27 mouse cellular contexts compared by ENCODE assay signal in the genomic region with DNA sequence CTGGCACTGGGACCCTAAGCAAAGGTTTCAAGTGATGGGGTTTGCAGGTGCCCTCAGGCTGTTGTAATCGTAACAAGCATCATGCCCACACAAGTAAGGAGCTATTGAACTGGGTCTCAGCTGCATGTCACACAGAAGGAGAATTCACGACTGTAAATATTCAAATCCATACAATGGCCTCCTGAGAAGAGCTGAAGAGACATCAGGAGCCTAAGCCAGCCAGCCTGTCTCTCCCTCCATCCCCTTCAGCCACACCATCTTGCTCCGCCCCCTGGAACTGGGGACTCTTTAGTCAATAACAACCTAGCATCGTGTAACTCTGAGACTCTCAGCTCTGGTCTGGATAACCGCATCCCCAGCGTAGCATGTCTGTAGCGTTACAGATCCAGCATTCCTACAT. TPM values are rescaled to one million over a fixed set of nuclear protein-coding genes. Genes with fewer than 3 reads are reported as not detected.
DNase-seq lines count a peak whose midpoint lies in the region; ATAC-seq lines count a peak whose summit lies in the region.
"Had no signal": no experiment of that assay in that cellular context is flagged by ENCODE, and none has a peak within 500 bp of the region (broad histone marks: within the 10 kb centered on the region; RNA-seq: fewer than 3 reads in every experiment).

No protein-coding gene starts in this region.

- 74% methylated on average over 7 of the region's 7 CpGs for WGBS in midbrain, embryonic 11.5 days
- WGBS in midbrain, embryonic 13.5 days, result 64% methylated on average over 7 of the region's 7 CpGs
- WGBS in embryonic facial prominence, embryonic 10.5 days, result 64% methylated on average over 7 of the region's 7 CpGs

- H3K4me3 ChIP-seq in midbrain, embryonic 11.5 days (ENCODE audit: low read depth, low read length), result no peak overlapping the region
- no peak overlapping the region for H3K4me3 ChIP-seq in midbrain, embryonic 13.5 days (replicated peaks)
- no peak overlapping the region for H3K4me3 ChIP-seq in embryonic facial prominence, embryonic 10.5 days
- H3K4me3 ChIP-seq: embryonic facial prominence, embryonic 12.5 days; forebrain, embryonic 13.5 days; forebrain, embryonic 15.5 days had no signal

- H3K9ac ChIP-seq in midbrain, embryonic 11.5 days (ENCODE audit: low read length), result no peak overlapping the region
- H3K9ac ChIP-seq in midbrain, embryonic 13.5 days (replicated peaks), result no peak overlapping the region
- H3K9ac ChIP-seq: embryonic facial prominence, embryonic 12.5 days; forebrain, embryonic 13.5 days; forebrain, embryonic 15.5 days; forebrain, postnatal 0 days had no signal

- ATAC-seq in midbrain, embryonic 11.5 days (ENCODE audit: low FRiP score), result no peak
- ATAC-seq in midbrain, embryonic 13.5 days, result no peak
- ATAC-seq: activated CD4-positive, CD25-positive, alpha-beta regulatory T cell, adult 4 months; CD4-positive, CD25-positive, alpha-beta regulatory T cell, adult 4 months; forebrain, embryonic 13.5 days; forebrain, embryonic 15.5 days; forebrain, postnatal 0 days; Patski had no signal

- no peaks in the 10 kb centered on the region for H3K9me3 ChIP-seq in midbrain, embryonic 11.5 days (ENCODE audit: control insufficient read depth, low read length)
- no peaks in the 10 kb centered on the region for H3K9me3 ChIP-seq in midbrain, embryonic 13.5 days
- H3K9me3 ChIP-seq in embryonic facial prominence, embryonic 10.5 days, result no peaks in the 10 kb centered on the region
- H3K9me3 ChIP-seq: embryonic facial prominence, embryonic 12.5 days; forebrain, embryonic 13.5 days; forebrain, embryonic 15.5 days; G1E had no signal

- peak; percentile 68 for DNase-seq in heart, adult 11 months
- no peak for DNase-seq in heart, adult 8-10 months (ENCODE audit: low spot score)
- peak; percentile 68 for DNase-seq in midbrain, embryonic 11.5 days (ENCODE audit: low spot score, missing footprints)
- peak; percentile 2 for DNase-seq in embryonic facial prominence, embryonic 10.5 days (ENCODE audit: low spot score)
- no peak for DNase-seq in embryo, embryonic 11 days
- DNase-seq: adrenal gland, adult 8-10 months; adrenal gland, postnatal 14 days; adrenal gland, postnatal 36 days; B cell, adult 2 months; cerebellum, adult 11-12 months; cerebellum, adult 2 months; cerebellum, adult 9-10 months; cerebellum, postnatal 10 days; cerebellum, postnatal 25 days; forebrain, postnatal 0 days had no signal

- H3K27me3 ChIP-seq in midbrain, embryonic 11.5 days (ENCODE audit: control insufficient read depth, insufficient read depth, low read length), result no peaks in the 10 kb centered on the region
- no peaks in the 10 kb centered on the region for H3K27me3 ChIP-seq in midbrain, embryonic 13.5 days
- H3K27me3 ChIP-seq in embryonic facial prominence, embryonic 10.5 days (replicated peaks; ENCODE audit: low read depth, poor library complexity, severe bottlenecking), result no peaks in the 10 kb centered on the region
- H3K27me3 ChIP-seq: embryonic facial prominence, embryonic 12.5 days; forebrain, embryonic 15.5 days had no signal

- H3K27ac ChIP-seq in midbrain, embryonic 11.5 days (ENCODE audit: low read depth, low read length), result no peak overlapping the region
- no peak overlapping the region for H3K27ac ChIP-seq in midbrain, embryonic 13.5 days
- no peak overlapping the region for H3K27ac ChIP-seq in embryonic facial prominence, embryonic 10.5 days (replicated peaks)
- H3K27ac ChIP-seq: embryonic facial prominence, embryonic 12.5 days; forebrain, embryonic 13.5 days; forebrain, embryonic 15.5 days had no signal

- no peak overlapping the region for H3K4me2 ChIP-seq in midbrain, embryonic 11.5 days
- H3K4me2 ChIP-seq in midbrain, embryonic 13.5 days (replicated peaks), result no peak overlapping the region
- H3K4me2 ChIP-seq: embryonic facial prominence, embryonic 12.5 days; forebrain, embryonic 13.5 days; forebrain, embryonic 15.5 days had no signal

- H3K36me3 ChIP-seq in midbrain, embryonic 11.5 days (ENCODE audit: control insufficient read depth, insufficient read depth, low read length), result no peaks in the 10 kb centered on the region
- H3K36me3 ChIP-seq in midbrain, embryonic 13.5 days, result no peaks in the 10 kb centered on the region
- H3K36me3 ChIP-seq in embryonic facial prominence, embryonic 10.5 days (replicated peaks), result no peaks in the 10 kb centered on the region
- H3K36me3 ChIP-seq: embryonic facial prominence, embryonic 12.5 days; forebrain, embryonic 15.5 days; G1E had no signal

- no peaks in the 10 kb centered on the region for H3K4me1 ChIP-seq in midbrain, embryonic 11.5 days (ENCODE audit: control insufficient read depth, insufficient read depth, low read length)
- H3K4me1 ChIP-seq in midbrain, embryonic 13.5 days (replicated peaks), result 0 out of 2 replicates have a peak, but pooled peaks cover 3% of the 10 kb centered on the region
- no peaks in the 10 kb centered on the region for H3K4me1 ChIP-seq in embryonic facial prominence, embryonic 10.5 days
- H3K4me1 ChIP-seq: embryonic facial prominence, embryonic 12.5 days had no signal

RNA-seq across cellular contexts. Expression of gene Fam205c, which starts 17.1 kb away (rescaled TPM):
- 10 to 100 TPM in 2 of 4 experiments, 1 to 10 TPM in 2; 7.5 to 11.8 (median 10.3) TPM for total RNA-seq in heart, adult 8-10 months (2022)
- polyA plus RNA-seq in midbrain, embryonic 11.5 days (2014; fragmentation: Nextera tagmentation; extraction: Ambion mirVana), result 0.40 and 0.87 TPM in 2 replicates
- polyA plus RNA-seq in midbrain, embryonic 13.5 days (2015; fragmentation: Nextera tagmentation; extraction: Ambion mirVana), result 1.2 and 1.7 TPM in 2 replicates
- polyA plus RNA-seq in embryonic facial prominence, embryonic 10.5 days (2016; fragmentation: Nextera tagmentation; extraction: Ambion mirVana), result 0.15 and 0.25 TPM in 2 replicates
- total RNA-seq: adrenal gland, adult 8-10 months; adrenal gland, postnatal 14 days; adrenal gland, postnatal 36 days; CH12.LX; forebrain, postnatal 0 days had no signal
- polyA plus RNA-seq: activated CD4-positive, CD25-positive, alpha-beta regulatory T cell, adult 4 months; CD4-positive, CD25-positive, alpha-beta regulatory T cell, adult 4 months; cortical plate, adult 2 months; Patski had no signal

RNA-seq across cellular contexts. Expression of gene Phf24, which starts 25.3 kb away (rescaled TPM):
- 1 to 10 TPM; 4.3 to 9.8 (median 7.0) TPM for total RNA-seq in heart, adult 8-10 months (2022)
- 2.2 and 2.9 TPM in 2 replicates for polyA plus RNA-seq in midbrain, embryonic 11.5 days (2014; fragmentation: Nextera tagmentation; extraction: Ambion mirVana)
- 14.8 and 15.2 TPM in 2 replicates for polyA plus RNA-seq in midbrain, embryonic 13.5 days (2015; fragmentation: Nextera tagmentation; extraction: Ambion mirVana)
- 0.44 and 1.2 TPM in 2 replicates for polyA plus RNA-seq in embryonic facial prominence, embryonic 10.5 days (2016; fragmentation: Nextera tagmentation; extraction: Ambion mirVana)
- total RNA-seq: CH12.LX had no signal
- polyA plus RNA-seq: Patski had no signal

RNA-seq across cellular contexts. Expression of gene Gm12394, which starts 34.6 kb away (rescaled TPM):
- not detected for total RNA-seq in heart, adult 8-10 months (2022)
- 0.57 and 0.66 TPM in 2 replicates for polyA plus RNA-seq in midbrain, embryonic 11.5 days (2014; fragmentation: Nextera tagmentation; extraction: Ambion mirVana)
- 0.35 and 0.43 TPM in 2 replicates for polyA plus RNA-seq in midbrain, embryonic 13.5 days (2015; fragmentation: Nextera tagmentation; extraction: Ambion mirVana)
- polyA plus RNA-seq in embryonic facial prominence, embryonic 10.5 days (2016; fragmentation: Nextera tagmentation; extraction: Ambion mirVana), result 0.20 TPM in 1 of 2 replicates, not detected in the other
- total RNA-seq: adrenal gland, postnatal 14 days; CH12.LX; forebrain, postnatal 0 days had no signal
- polyA plus RNA-seq: activated CD4-positive, CD25-positive, alpha-beta regulatory T cell, adult 4 months; CD4-positive, CD25-positive, alpha-beta regulatory T cell, adult 4 months; G1E; Patski had no signal

RNA-seq across cellular contexts. Expression of gene Fam205a1, which starts 37.5 kb away (rescaled TPM):
- total RNA-seq in heart, adult 8-10 months (2022), result not detected
- 0.05 and 0.11 TPM in 2 replicates for polyA plus RNA-seq in midbrain, embryonic 11.5 days (2014; fragmentation: Nextera tagmentation; extraction: Ambion mirVana)
- 0.08 TPM in 1 of 2 replicates, not detected in the other for polyA plus RNA-seq in midbrain, embryonic 13.5 days (2015; fragmentation: Nextera tagmentation; extraction: Ambion mirVana)
- 0.05 TPM in 1 of 2 replicates, not detected in the other for polyA plus RNA-seq in embryonic facial prominence, embryonic 10.5 days (2016; fragmentation: Nextera tagmentation; extraction: Ambion mirVana)
- total RNA-seq: adrenal gland, adult 18-20 months; adrenal gland, adult 8-10 months; adrenal gland, postnatal 14 days; adrenal gland, postnatal 36 days; CH12.LX; forebrain, postnatal 0 days had no signal
- polyA plus RNA-seq: activated CD4-positive, CD25-positive, alpha-beta regulatory T cell, adult 4 months; CD4-positive, CD25-positive, alpha-beta regulatory T cell, adult 4 months; embryonic facial prominence, embryonic 14.5 days; forebrain, embryonic 13.5 days; Patski had no signal

RNA-seq across cellular contexts. Expression of gene Dnajb5, which starts 58.4 kb away (rescaled TPM):
- total RNA-seq in heart, adult 8-10 months (2022), result 100 to 1,000 TPM in 2 of 4 experiments, 10 to 100 TPM in 2; 65.1 to 119 (median 88.0) TPM
- polyA plus RNA-seq in midbrain, embryonic 11.5 days (2014; fragmentation: Nextera tagmentation; extraction: Ambion mirVana), result 17.6 and 22.3 TPM in 2 replicates
- polyA plus RNA-seq in midbrain, embryonic 13.5 days (2015; fragmentation: Nextera tagmentation; extraction: Ambion mirVana), result 45.9 and 58.2 TPM in 2 replicates
- 10.3 and 10.9 TPM in 2 replicates for polyA plus RNA-seq in embryonic facial prominence, embryonic 10.5 days (2016; fragmentation: Nextera tagmentation; extraction: Ambion mirVana)

Comparison
In these comparisons a context has a peak if more than half of its experiments do, and no peak if none do; other contexts are left out.
1. DNase-seq: peak in heart, adult 11 months (single experiment), midbrain, embryonic 11.5 days (single experiment) and embryonic facial prominence, embryonic 10.5 days (single experiment); none in heart, adult 8-10 months (single experiment) and embryo, embryonic 11 days (single experiment).